Mouse (Mus musculus) gastrocnemius, postnatal 4 days (tissue): ENCODE data around the gene Spag7. TPM values are rescaled to one million over a fixed set of nuclear protein-coding genes. Genes with fewer than 3 reads are reported as not detected.

ENCODE experiments used
- microRNA-seq: library from miRNA; unstranded; fragments of <30 nt; microRNA quantifications from one replicate; pipeline ENCODE4 v1.2.0, GENCODE M21; 2021
- total RNA-seq, 2 experiments: library from RNA; stranded (reverse); gene quantifications; 2 replicates each; pipeline ENCODE4 v1.2.3; 2021

Spag7 gene
- total RNA-seq, 2 experiments from 2014 or later: 119 to 129 TPM

Small RNA genes within 50 kb of the gene (microRNA-seq; reads per million reads assigned to microRNA genes)
- not detected for gene Mir6925

Other genes starting within 250 kb of the Spag7 start
- gene Arrb2, start 236.8 kb downstream of the Spag7 start, total RNA-seq: 10 to 100 TPM; 20.4 to 24.7 TPM
- gene Med11, start 217.5 kb downstream of the Spag7 start, total RNA-seq: 10 to 100 TPM; 11.2 TPM
- 1 to 10 TPM in 1 of 2 experiments, under 1 TPM in 1; 0.96 to 1.3 TPM for gene Zmynd15, start 210.0 kb downstream of the Spag7 start, total RNA-seq
- 1 to 10 TPM; 5.0 to 5.1 TPM for gene Cxcl16, start 209.4 kb downstream of the Spag7 start, total RNA-seq
- gene Tm4sf5, start 164.2 kb downstream of the Spag7 start, total RNA-seq: not detected
- under 1 TPM; 0.86 to 0.88 TPM for gene Vmo1, start 154.8 kb downstream of the Spag7 start, total RNA-seq
- under 1 TPM in 1 of 2 experiments, not detected in 1; 0.25 TPM for gene Gltpd2, start 150.2 kb downstream of the Spag7 start, total RNA-seq
- 100 to 1,000 TPM; 349 to 357 TPM for gene Psmb6, start 144.0 kb downstream of the Spag7 start, total RNA-seq
- gene Gm40193, start 136.5 kb downstream of the Spag7 start, total RNA-seq: not detected
- gene Pld2, start 129.4 kb downstream of the Spag7 start, total RNA-seq: 10 to 100 TPM; 23.4 to 23.6 TPM
- gene Mink1, start 106.5 kb downstream of the Spag7 start, total RNA-seq: 10 to 100 TPM; 44.8 to 46.3 TPM
- gene 4930544D05Rik, start 53.6 kb downstream of the Spag7 start, total RNA-seq: not detected
- 10 to 100 TPM; 13.8 to 21.4 TPM for gene Chrne, start 50.2 kb downstream of the Spag7 start, total RNA-seq
- gene Gp1ba, start 30.3 kb downstream of the Spag7 start, total RNA-seq: under 1 TPM; 0.32 to 0.39 TPM
- 10 to 100 TPM; 43.5 to 44.0 TPM for gene Rnf167, start 22.2 kb downstream of the Spag7 start, total RNA-seq
- 100 to 1,000 TPM; 222 TPM for gene Slc25a11, start 21.9 kb downstream of the Spag7 start, total RNA-seq
- gene Pfn1, start 14.8 kb downstream of the Spag7 start, total RNA-seq: 100 to 1,000 TPM; 620 to 621 TPM
- 1,000 to 10,000 TPM; 4,042 to 4,361 TPM for gene Eno3, start 12.2 kb downstream of the Spag7 start, total RNA-seq
- gene Camta2, start 18.7 kb upstream of the Spag7 start, total RNA-seq: 10 to 100 TPM; 18.1 to 20.3 TPM
- gene Inca1, start 30.7 kb upstream of the Spag7 start, total RNA-seq: 1 to 10 TPM; 2.0 to 3.0 TPM
- 100 to 1,000 TPM; 162 to 166 TPM for gene Kif1c, start 31.1 kb upstream of the Spag7 start, total RNA-seq
- 10 to 100 TPM; 11.8 to 13.6 TPM for gene Zfp3, start 94.8 kb upstream of the Spag7 start, total RNA-seq
- gene Scimp, start 143.2 kb upstream of the Spag7 start, total RNA-seq: not detected
- gene Rabep1, start 175.4 kb upstream of the Spag7 start, total RNA-seq: 10 to 100 TPM; 39.4 to 40.7 TPM